Mouse (Mus musculus): ENCODE measurements around the gene Sorl1. TPM values are rescaled to one million over a fixed set of nuclear protein-coding genes. Genes with fewer than 3 reads are reported as not detected.

Sorl1 gene
- total RNA-seq, 4 experiments from 2014 or later, result 171 to 189 (median 179) TPM

DNA sequence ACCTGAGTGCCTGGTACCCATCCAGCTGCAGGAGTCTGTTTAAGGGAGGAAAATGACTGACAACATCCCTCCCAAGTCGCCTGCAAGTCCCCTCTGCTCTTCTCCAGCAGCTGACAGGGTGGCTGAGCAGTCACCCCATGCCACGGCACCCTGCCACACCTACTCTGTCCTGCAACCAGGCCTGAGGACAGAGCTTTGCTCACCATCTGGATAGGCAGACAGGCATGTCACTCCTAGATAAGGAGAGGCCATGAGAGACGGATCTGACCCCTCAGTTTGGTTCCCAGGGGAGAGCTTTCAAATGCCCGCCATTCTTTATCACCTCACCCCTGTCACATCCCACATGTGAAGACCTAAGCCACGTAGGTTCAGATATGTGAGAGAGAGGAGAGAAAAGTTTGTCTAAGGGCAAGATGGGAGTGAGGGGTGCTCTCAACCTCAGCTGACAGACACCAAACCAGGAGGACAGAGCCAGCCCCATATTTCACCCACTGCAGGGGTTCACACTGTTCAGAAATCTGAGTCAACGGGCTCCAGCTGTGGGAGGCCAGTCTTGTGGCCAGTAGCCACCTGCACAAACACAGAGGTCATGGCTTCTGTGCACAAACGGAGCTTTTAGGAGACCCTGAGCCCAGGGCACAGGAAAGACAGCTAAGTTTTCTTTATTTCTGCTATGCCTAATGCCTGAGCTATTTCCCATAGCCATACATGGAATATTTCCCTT lies 104.6 kb downstream of the Sorl1 start:
- no peak for DNase-seq (ENCODE audit: low spot score in 2 of 2)

DNA sequence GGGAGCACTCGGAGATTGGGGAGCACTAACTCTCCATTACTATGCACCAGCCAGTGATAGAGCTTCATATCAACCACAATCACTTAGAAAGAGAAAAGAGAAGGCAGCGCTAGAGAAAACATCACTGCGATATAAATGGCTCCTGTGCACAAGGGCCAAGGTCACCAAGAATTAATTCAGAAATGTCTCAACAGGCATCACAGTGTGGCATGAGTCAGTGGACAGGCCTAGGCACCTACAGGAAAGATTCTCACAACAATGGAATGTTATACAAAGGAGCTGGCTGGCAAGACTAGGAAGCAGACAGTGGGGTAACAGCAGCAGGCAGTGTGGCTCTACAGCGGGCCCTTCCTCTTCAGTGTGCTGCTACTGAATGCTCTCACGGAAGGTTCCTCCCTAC lies 115.6 kb downstream of the Sorl1 start:
- no peak for DNase-seq (ENCODE audit: low spot score in 2 of 2)

DNA sequence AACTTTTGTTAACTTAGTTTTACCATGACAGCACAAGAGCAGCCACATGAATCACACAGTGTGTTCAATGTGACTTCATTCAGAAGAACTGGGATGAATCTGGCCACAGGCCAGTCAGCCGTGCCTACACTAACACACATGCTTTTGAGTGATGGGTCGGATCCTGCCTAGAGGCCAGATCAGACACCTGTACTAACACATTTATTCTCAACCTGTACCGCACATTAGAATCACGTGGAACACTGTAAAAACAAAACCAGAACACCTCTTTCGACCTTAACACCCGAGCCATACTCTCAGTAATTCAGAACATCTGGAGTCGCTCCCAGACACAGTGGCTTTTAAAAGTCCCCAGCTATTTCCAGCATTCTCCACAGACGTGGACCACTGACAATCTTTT lies 119.0 kb downstream of the Sorl1 start:
- DNase-seq (ENCODE audit: low spot score in 2 of 2), result no peak

DNA sequence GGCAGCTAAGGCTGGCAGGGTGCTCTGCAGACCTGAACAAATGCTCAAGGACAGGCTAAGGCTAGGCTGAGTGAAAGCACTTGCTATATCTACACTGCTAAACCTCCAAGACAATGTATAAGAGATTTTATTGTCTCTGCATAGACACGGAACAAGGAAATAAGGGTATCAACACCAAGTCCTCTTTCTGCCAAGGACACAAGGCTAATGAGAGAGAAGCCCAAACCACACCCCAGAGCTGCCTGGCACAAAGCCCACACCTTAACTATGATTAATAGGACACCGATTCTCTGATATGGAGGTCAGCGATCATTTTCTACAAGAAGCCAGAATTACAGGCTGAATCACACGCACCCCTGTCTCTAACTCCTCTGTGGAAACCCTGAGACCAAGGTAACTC lies 120.0 kb downstream of the Sorl1 start:
- no peak for DNase-seq (ENCODE audit: low spot score in 2 of 2)

DNA sequence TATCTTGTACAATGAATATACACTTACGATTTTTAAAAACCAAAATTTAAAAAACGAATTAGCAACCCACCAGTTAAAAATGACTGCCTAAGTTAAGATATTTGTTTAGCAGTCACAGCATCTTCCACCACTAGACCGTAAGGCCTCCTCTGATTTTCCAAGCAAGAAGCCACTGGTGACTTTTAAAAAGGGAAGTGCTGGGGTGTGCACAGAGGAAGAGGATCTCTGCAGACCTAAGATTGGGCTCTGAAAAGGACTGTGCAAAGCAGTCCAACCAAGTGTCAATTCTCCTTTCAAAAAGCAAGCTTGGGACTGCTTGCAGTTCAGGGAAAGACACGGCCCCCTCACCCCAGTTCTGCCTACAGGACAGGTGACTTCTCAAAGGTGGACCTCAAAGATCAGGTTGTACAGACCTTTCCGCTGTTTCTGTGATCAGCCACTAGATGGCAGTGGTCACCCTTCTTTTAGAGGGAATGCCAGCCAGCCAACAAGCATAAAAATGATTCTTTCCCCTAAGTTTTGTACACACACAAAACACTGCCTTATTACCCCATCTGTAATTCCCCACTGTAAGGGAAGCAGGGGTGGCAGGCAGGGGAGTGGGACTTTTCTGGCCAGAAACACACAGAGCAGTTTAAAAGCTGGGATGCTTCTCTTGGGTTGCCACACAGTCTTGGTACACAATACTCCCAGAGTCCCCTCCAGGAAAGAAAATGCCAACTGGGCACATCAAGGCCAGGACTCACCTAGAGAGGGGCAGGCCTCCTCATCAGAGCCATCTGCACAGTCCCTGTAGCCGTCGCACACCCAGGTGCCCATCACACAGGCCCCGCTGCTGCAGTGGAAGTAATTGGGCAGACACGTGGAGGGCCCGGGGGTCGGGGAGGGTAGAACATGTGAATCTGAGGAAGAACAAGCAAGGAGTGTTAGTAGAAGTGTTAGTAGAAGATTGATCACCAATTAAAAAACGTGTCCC lies 124.3 kb downstream of the Sorl1 start:
- DNase-seq (ENCODE audit: low spot score in 2 of 2), result no peak

DNA sequence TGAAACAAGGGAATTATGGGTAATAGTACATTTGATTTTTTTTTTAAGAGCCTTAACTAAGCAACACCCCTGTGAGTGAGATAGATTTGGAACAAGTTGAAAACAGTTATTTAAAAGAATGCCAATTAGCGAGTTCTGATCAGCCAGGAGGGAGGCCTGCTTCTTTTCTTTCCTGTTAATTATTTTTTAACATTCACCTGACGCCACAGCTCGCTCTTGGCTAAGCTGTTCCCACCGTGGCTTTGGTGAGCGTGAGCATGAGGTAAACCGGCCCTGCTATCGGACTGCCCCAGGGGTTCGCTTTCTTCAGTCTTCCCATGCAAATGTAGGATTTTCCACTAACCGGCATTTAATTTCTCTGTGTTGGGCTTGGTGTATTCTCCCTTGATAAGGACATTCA lies 128.8 kb downstream of the Sorl1 start:
- DNase-seq (ENCODE audit: low spot score in 2 of 2), result no peak

DNA sequence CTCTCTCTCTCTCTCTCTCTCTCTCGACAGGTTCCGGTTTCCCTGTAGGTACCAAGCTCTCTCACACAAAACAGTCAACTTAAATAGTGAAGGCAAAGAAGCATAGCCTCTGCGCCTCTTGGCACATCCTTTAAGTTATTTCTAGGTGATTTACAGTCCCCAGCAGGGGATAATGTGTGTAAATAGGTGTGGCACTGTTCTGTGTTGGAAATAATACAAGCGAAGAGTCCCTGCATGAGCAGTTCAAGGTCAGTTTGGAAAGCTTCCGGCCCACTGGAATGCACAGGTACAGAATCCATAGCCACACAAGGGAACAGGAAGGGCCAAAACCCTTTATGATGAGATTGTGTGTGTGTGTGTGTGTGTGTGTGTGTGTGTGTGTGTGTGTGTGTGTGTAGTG lies 130.3 kb downstream of the Sorl1 start:
- no peak for DNase-seq (ENCODE audit: low spot score in 2 of 2)

DNA sequence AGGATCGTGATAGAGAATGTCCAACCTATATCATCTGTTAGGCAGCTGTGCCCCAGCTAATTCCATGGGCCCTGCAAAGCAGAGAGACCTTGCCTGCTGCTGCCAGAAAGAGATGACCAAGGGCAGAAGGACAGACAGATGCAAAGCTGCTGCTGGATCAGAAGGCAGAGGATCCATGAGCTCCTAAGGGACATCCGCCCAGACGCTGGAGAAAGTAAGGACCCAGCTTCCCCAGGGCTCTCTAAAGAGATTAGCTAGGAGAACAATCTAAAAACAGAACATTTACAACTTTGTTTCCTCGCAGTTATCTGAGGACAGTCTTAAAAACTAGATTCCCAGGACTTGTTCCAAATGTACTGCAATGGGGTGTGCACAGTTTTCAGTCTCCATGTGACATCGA lies 131.3 kb downstream of the Sorl1 start:
- DNase-seq (ENCODE audit: low spot score in 2 of 2), result no peak

DNA sequence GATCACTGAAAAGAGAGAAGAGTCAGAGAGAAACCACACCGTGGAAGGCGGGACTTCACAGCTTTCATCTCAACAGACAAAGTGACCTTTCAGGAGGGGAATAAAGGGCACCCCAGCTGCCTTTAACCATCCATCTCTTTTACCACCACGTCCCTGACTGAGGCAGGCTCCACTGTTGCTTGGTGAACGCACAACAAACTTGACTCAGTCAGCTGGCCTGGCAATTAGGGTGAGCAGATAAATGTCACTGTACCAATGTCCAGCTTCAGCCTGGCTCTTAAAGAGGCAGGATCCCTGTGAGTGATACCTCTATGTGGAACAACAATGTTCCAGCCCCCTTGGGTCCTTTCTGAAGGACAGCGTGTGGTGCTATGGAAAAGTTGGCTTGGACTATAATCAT lies 138.5 kb downstream of the Sorl1 start:
- no peak for DNase-seq (ENCODE audit: low spot score in 2 of 2)

DNA sequence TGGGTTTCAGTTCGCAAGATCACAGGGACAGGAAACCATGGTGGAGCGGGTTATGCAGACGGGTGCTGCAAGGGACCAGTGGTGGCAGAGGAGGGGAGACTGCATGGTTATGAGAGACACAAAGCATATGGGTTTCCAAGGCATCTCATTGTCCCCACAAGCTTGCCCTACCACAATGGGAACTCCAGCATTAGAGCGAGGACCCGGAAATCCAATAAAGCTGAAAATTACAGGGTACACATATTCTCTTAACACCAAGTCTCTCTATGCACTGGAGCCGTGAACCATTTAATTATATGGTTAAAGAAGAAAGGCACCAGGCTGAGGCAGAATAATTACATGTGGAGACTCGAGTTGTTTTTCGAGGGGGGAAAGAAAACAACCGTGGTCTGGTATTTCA lies 139.0 kb downstream of the Sorl1 start:
- DNase-seq (ENCODE audit: low spot score in 2 of 2), result no peak

DNA sequence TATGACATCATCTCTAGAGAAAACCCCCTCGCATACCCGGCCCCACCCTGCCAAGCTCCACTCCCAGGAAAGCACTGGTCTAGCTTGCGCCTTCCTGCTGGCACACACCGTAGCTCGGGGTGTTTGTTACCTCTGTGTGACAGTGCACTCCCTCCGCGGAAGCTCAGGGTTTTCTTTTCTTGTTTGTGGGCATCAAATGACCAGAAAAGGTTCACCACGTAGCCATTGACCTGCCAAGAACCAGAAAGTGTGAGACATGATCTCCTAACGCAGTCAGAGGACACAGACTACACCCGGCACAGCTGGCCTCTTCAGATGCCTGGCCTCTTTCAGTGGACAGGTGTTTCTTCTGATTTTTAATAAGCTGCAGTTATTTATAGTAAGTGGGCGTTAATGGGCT lies 139.8 kb downstream of the Sorl1 start:
- no peak for DNase-seq (ENCODE audit: low spot score in 2 of 2)

DNA sequence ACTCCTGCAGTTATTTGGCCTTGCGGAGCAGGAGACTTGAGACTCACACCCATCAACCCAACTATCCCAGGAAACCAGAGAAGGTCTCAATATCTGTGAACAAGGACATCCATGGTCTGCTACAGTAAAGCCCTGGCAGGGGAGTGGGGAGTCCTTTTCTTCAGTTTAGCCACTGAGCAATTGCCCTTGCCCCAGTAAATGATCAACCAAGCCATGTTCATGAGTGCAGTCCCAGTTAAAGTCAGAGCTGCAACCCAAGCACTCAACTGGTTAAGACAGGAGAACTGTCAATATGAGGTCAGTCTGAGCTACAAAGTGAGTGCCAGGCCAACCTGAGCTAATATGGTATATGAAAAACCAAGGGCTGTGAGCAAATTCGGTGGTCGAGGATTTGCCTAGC lies 140.8 kb downstream of the Sorl1 start:
- DNase-seq (ENCODE audit: low spot score in 2 of 2), result no peak

DNA sequence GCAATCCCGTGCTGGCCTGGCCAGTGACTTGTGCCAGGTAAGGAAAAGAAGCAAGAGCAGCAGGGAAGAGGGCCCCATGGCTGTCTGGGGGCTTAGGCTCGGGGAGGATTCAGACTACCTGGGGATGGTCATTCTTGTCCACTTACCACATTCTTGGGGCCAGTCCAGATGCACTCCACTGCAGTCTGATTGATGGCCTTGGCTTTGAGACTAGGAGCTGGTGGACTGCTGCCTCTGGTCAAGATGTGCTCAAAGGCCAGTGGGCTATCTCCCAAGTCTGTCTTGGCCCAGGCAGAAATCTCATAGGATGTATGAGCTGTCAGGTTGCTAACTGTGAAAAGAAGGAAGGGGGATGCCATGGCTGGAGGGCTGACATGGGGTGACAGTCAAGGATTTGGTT lies 141.3 kb downstream of the Sorl1 start:
- DNase-seq (ENCODE audit: low spot score in 2 of 2), result no peak

DNA sequence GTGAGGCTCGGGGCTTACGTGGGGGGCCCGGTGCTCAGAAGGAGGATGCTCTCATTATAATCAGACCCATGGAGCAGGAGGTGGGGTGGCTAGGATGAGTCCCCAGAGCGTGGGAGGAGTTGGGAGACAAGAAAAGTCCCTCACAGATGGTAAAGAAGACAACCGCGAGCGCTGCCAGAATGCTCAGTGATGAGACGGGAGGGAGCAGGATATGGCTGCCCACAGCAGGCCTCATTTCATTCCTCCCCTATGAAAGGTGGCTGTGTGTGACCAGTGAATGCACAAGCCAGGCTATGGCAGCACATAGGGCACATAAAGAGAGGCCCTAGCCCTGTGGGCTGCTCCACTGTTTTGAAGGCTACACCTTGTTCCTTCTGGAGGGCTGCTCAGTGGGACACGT lies 142.1 kb downstream of the Sorl1 start:
- peak; percentile 60 to 71 for DNase-seq (ENCODE audit: low spot score in 2 of 2)

DNA sequence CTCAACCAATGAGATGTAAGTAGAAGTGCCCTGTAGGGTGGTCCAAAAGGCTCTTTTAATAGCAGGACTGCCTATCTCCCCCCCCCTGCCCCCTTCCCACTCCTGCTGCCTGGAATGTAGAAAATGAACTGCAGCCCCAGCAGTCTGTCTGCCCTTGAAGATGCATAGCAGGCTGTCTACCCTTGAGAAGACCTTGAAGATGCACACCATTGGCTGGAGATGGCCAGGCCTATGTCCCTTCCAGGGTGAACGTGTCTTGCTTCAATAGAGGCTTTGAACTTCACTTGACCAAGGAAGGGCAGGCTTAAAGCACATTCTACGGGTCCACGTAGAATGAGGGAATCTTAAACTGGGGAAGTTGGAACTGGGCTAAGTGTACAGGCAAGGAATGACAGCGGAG lies 142.8 kb downstream of the Sorl1 start:
- DNase-seq (ENCODE audit: low spot score in 2 of 2), result no peak

DNA sequence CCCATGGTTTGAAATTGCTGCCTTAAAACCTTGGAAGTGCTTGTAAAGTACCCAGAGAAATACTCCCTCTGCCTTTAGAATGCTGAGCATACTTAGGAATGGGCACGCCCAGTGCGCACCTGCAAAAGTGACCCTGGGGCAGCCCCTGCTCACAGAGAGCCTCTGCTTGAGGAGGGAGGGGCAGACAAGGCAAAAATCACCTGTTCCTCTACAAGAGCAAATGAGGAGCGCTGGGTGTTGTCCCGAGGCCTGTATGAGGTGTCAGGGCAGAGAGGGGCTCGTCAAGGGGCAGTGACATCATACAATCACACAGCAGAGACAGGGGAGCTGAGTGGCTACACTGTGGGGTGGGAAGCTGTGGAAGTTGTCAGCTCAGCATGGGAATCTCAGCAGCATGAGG lies 143.3 kb downstream of the Sorl1 start:
- no peak for DNase-seq (ENCODE audit: low spot score in 2 of 2)

DNA sequence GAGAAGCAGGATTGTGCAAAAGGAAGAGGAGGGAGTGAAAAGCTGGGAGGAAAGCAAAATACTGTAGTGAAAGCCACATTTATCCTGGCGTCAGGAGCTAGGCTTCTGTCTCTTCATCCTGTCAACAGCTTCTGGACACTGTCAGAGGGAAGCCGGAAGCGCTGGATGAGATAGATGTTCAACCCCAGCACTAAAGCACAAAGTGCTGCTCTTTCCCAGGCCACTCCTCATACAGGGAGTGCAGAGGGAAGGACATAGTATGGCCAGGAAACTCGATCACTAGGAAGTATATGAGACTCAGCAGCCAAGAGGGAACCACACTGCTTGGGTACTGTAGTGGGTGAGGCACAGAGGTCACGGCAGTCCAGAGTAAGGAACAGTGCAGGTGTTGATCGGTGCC lies 145.7 kb downstream of the Sorl1 start:
- DNase-seq (ENCODE audit: low spot score in 2 of 2), result no peak

DNA sequence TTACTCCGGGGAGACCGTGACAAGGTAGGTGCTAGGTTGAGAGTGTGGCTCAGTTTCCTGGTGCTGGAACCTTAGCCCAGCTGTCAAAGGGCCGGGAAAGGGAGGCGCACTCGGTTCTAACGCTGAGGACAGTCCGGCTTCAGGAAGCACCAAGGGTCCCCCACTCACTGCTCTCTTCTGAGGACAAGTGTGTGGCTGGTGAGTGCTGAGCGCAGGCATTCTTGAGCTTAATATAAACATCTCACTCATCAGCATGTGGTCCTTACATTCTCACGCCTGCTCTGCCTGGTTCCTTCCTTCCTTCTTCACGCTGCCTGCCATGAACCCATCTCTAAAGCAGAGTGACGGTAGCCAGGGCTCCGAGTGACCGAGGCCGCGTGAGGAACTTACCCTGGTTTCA lies 148.1 kb downstream of the Sorl1 start:
- no peak for DNase-seq (ENCODE audit: low spot score in 2 of 2)

DNA sequence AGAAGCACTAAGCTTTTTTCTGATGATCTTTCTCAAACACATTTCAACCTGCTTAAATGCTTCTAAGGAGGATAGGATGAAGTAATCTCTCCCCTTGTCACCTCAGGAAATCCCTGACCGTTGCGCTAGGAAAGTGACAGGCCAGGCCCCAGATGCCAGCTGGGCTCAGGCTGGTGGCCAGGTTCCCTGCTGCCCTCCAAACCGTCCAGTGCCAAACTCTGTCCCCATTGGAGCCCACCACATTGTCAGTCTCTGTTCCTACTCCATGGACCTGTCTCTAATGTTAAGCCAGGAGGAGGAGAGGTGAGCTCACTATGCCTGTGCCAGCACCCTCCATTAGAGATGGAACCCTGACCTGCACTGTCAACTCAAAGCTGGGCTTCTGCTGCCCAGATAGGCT lies 149.4 kb downstream of the Sorl1 start:
- no peak for DNase-seq (ENCODE audit: low spot score in 2 of 2)

DNA sequence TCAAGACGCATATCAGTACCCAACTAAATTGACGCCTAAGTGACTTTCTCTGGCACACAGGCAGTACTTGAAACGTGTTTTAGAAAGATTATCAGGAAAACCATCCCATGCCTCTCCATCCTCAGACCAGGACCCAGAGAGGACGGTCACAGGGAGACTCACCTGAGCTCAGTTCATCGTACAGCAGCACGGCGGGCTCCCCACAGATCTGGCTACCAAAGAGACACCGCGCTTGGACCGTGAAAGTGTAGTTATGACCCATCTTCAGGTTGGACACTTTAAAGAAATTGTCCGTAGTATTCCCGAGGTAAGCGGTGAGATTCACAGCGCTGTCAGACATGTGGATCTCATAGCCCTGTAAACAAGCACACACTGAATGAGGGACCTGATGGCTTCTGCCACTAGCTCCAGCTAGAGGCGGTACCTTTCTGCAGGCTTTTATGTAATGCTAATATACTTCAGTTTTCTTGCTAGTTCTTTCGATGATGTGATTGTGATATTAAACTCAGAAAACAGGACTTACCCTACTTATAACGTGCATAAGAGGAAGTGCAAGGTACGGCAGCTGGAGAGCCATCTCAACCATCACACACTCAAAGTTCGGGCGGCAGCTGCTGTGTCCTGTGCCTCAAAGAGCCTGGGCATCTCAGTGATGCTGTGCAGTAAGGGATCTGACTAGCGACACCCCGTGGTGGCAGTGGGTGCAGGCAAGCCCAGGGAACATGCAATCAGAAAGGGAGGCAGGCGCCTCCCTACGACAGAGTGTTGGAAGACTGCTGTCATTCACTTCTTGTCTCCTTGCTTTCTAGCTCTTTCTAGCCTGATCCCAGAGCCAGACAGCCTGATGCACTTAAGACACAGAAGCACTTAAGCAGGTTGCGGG lies 150.1 kb downstream of the Sorl1 start:
- peak; percentile 75 to 87 for DNase-seq (ENCODE audit: low spot score in 2 of 2)

DNA sequence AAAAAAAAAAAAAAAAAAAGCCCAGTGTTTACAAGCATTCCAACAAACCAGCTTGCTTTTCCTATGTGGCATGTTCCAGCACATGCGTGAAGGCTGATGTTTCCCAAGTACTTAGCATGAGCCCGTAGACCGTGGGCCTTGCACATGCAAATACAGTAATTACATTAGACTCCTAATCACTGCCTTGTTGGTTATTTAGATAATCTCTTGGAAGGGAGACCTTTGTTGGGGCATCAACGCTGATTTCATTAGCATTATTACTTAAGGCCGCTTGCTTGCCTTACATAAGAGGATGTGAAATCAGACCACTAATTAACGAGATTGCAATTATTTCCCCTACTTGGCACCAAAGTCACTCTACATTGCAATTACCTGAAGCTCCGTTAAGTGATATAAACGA lies 154.1 kb downstream of the Sorl1 start:
- no peak for DNase-seq (ENCODE audit: low spot score in 2 of 2)
